ENCODE assay signal across 8 mouse cellular contexts in the genomic region with DNA sequence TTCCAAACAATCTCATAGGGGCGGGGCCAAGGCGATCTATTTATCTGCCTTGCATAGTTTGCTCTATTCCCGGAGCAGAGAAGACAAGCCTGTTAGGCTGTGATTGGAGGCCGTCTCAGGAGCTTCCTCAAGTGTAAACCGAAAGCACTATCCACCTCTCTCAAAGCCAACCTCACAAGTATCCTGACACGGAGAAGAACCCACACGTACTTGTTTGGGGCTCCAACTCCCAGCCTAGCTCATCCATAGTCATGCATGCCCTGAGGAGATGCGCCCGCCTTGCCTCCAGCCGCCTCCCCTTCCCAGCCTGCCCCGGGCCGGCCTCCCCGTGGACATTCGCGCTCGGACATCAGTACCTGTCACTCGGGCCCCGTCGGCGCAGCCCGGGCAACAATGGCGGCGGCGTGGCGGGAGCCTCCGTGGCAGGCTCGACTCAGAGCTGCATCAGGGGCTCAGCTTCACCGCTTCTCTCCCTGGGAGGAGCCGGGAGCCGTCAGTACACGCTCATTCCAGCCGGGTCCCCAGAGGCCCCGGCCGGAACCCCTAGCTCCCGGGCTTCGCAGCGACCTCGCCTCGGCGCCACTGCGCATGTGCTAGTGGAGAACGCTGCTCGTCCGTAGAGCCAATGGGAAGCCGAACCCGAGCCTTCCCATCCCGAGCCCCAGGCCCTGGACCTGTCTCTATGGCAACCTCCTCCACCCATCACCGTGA. TPM values are rescaled to one million over a fixed set of nuclear protein-coding genes. Genes with fewer than 3 reads are reported as not detected.
A peak's percentile ranks its signal among the peaks of the same experiment; 100 is the strongest.
DNase-seq lines count a peak whose midpoint lies in the region; ATAC-seq and TF ChIP-seq lines count a peak whose summit lies in the region.

A gene (minus strand): TSS at position 595 of the 711 bp plus-strand sequence.

- peak within 1 kb of the TSS; percentile 89 for H3K27ac ChIP-seq in forebrain, embryonic 12.5 days
- H3K27ac ChIP-seq in heart, postnatal 0 days (ENCODE audit: low read depth), result peak within 1 kb of the TSS; percentile 40; the same call in 1 of the 2 replicates
- no peak within 1 kb of the TSS for H3K27ac ChIP-seq in liver, embryonic 14.5 days
- peak within 1 kb of the TSS; percentile 77 for H3K27ac ChIP-seq in neural tube, embryonic 11.5 days (ENCODE audit: low read depth, low read length)
- H3K27ac ChIP-seq in stomach, embryonic 16.5 days (ENCODE audit: low read length), result peak within 1 kb of the TSS; percentile 69

- H3K9ac ChIP-seq in forebrain, embryonic 12.5 days, result peak within 1 kb of the TSS; percentile 75
- peak within 1 kb of the TSS; percentile 48; the same call in 1 of the 2 replicates for H3K9ac ChIP-seq in heart, postnatal 0 days (replicated peaks; ENCODE audit: low read depth, low read length)
- H3K9ac ChIP-seq in liver, embryonic 14.5 days (replicated peaks), result no peak within 1 kb of the TSS; the same call in 1 of the 2 replicates
- peak within 1 kb of the TSS; percentile 68 for H3K9ac ChIP-seq in neural tube, embryonic 11.5 days (ENCODE audit: low read length)
- H3K9ac ChIP-seq in stomach, embryonic 16.5 days (ENCODE audit: low read length), result peak within 1 kb of the TSS; percentile 80

- peak; percentile 89; the same call in 1 of the 2 replicates for TF ChIP-seq POLR2A in brain, embryonic 14.5 days (IDR thresholded peaks at IDR 0.05; ENCODE audit: borderline replicate concordance, extremely low read depth, insufficient read depth, insufficient read length, poor library complexity, severe bottlenecking)

- H3K4me2 ChIP-seq in forebrain, embryonic 12.5 days, result peak within 1 kb of the TSS; percentile 71
- peak within 1 kb of the TSS; percentile 77 for H3K4me2 ChIP-seq in heart, postnatal 0 days (ENCODE audit: low read depth, low read length)
- peak within 1 kb of the TSS; percentile 59 for H3K4me2 ChIP-seq in liver, embryonic 14.5 days (ENCODE audit: low read depth)
- H3K4me2 ChIP-seq in neural tube, embryonic 11.5 days (ENCODE audit: low read depth), result peak within 1 kb of the TSS; percentile 48
- H3K4me2 ChIP-seq in stomach, embryonic 16.5 days (ENCODE audit: low read depth, low read length), result peak within 1 kb of the TSS; percentile 86

- no peak for TF ChIP-seq CTCF in brain, embryonic 14.5 days (IDR thresholded peaks at IDR 0.05; ENCODE audit: borderline replicate concordance, extremely low read depth, insufficient read depth, insufficient read length)
- TF ChIP-seq CTCF in heart, postnatal 0 days (IDR thresholded peaks at IDR 0.05; ENCODE audit: low read depth), result no peak
- TF ChIP-seq CTCF in liver, embryonic 14.5 days (IDR thresholded peaks at IDR 0.05; ENCODE audit: low read depth), result no peak

- H3K4me1 ChIP-seq in forebrain, embryonic 12.5 days, result peaks cover 14% of the 10 kb centered on the region
- no peaks in the 10 kb centered on the region for H3K4me1 ChIP-seq in heart, postnatal 0 days (ENCODE audit: control insufficient read depth, insufficient read depth)
- H3K4me1 ChIP-seq in liver, embryonic 14.5 days (replicated peaks; ENCODE audit: control insufficient read depth in 2 of 2, insufficient read depth in 2 of 2, low read length in 1 of 2), result no peaks in the 10 kb centered on the region; a peak in 1 of 4 replicates
- no peaks in the 10 kb centered on the region for H3K4me1 ChIP-seq in neural tube, embryonic 11.5 days (ENCODE audit: control insufficient read depth, insufficient read depth, low read length)
- H3K4me1 ChIP-seq in stomach, embryonic 16.5 days (ENCODE audit: control insufficient read depth, insufficient read depth, low read length), result peaks cover 4% of the 10 kb centered on the region

- under 1% methylated on average over 48 of the region's 48 CpGs for WGBS in forebrain, embryonic 12.5 days
- 2% methylated on average over 48 of the region's 48 CpGs for WGBS in heart, postnatal 0 days
- 2% methylated on average over 48 of the region's 48 CpGs for WGBS in liver, embryonic 14.5 days (ENCODE audit: insufficient replicate concordance)
- 1% methylated on average over 46 of the region's 48 CpGs for WGBS in neural tube, embryonic 11.5 days
- under 1% methylated on average over 48 of the region's 48 CpGs for WGBS in stomach, embryonic 16.5 days

- peak; percentile 70 to 74 for DNase-seq in B cell, adult 2 months
- peak; percentile 97 for DNase-seq in brain, embryonic 14.5 days (ENCODE audit: low read depth)
- DNase-seq in heart, postnatal 0 days (ENCODE audit: low spot score), result peak; percentile 68
- peak; percentile 88 for DNase-seq in kidney, postnatal 36 days
- DNase-seq in liver, embryonic 14.5 days (ENCODE audit: low read depth in 3 of 3, low spot score in 3 of 3), result peak in 2 of 3 experiments; percentile 10 to 17
- DNase-seq in neural tube, embryonic 11.5 days (ENCODE audit: low spot score), result peak; percentile 95

- peak; percentile 99 for ATAC-seq in forebrain, embryonic 12.5 days (ENCODE audit: low FRiP score)
- peak; percentile 95 for ATAC-seq in heart, postnatal 0 days (ENCODE audit: insufficient read depth, low read depth)
- ATAC-seq in liver, embryonic 14.5 days (ENCODE audit: insufficient read depth), result no peak
- peak; percentile 99 for ATAC-seq in neural tube, embryonic 11.5 days (ENCODE audit: insufficient read depth, low FRiP score, low TSS enrichment)
- ATAC-seq in stomach, embryonic 16.5 days (ENCODE audit: insufficient read depth, low FRiP score), result peak; percentile 96

- peak within 1 kb of the TSS; percentile 73 for H3K4me3 ChIP-seq in forebrain, embryonic 12.5 days (replicated peaks)
- H3K4me3 ChIP-seq in heart, postnatal 0 days (ENCODE audit: low read depth, low read length), result peak within 1 kb of the TSS; percentile 63
- peak within 1 kb of the TSS; percentile 39 to 54 for H3K4me3 ChIP-seq in liver, embryonic 14.5 days (ENCODE audit: insufficient read depth in 1 of 2, low read depth in 2 of 2, low read length in 2 of 2)
- H3K4me3 ChIP-seq in neural tube, embryonic 11.5 days (ENCODE audit: low read depth, low read length), result peak within 1 kb of the TSS; percentile 49
- peak within 1 kb of the TSS; percentile 72 for H3K4me3 ChIP-seq in stomach, embryonic 16.5 days (replicated peaks; ENCODE audit: low read length)

- H3K9me3 ChIP-seq in forebrain, embryonic 12.5 days, result no peaks in the 10 kb centered on the region
- H3K9me3 ChIP-seq in heart, postnatal 0 days (replicated peaks; ENCODE audit: control insufficient read depth, low read length), result no peaks in the 10 kb centered on the region
- H3K9me3 ChIP-seq in liver, embryonic 14.5 days (ENCODE audit: control insufficient read depth, low read length), result no peaks in the 10 kb centered on the region
- no peaks in the 10 kb centered on the region for H3K9me3 ChIP-seq in neural tube, embryonic 11.5 days (ENCODE audit: control insufficient read depth, low read length)
- H3K9me3 ChIP-seq in stomach, embryonic 16.5 days (replicated peaks; ENCODE audit: control insufficient read depth, low read length), result no peaks in the 10 kb centered on the region

- H3K27me3 ChIP-seq in forebrain, embryonic 12.5 days, result no peaks in the 10 kb centered on the region
- no peaks in the 10 kb centered on the region for H3K27me3 ChIP-seq in heart, postnatal 0 days (ENCODE audit: control insufficient read depth, insufficient read depth, low read length)
- H3K27me3 ChIP-seq in liver, embryonic 14.5 days (ENCODE audit: control insufficient read depth, insufficient read depth, low read length), result peaks cover 11% of the 10 kb centered on the region
- H3K27me3 ChIP-seq in neural tube, embryonic 11.5 days (ENCODE audit: control insufficient read depth, insufficient read depth, low read length), result no peaks in the 10 kb centered on the region
- no peaks in the 10 kb centered on the region for H3K27me3 ChIP-seq in stomach, embryonic 16.5 days (ENCODE audit: control insufficient read depth, insufficient read depth, low read length)

- TF ChIP-seq EP300 in heart, postnatal 0 days (IDR thresholded peaks at IDR 0.05; ENCODE audit: low read depth), result no peak
- no peak for TF ChIP-seq EP300 in liver, embryonic 14.5 days (IDR thresholded peaks at IDR 0.05; ENCODE audit: low read depth)

- H3K36me3 ChIP-seq in forebrain, embryonic 12.5 days (replicated peaks), result peaks cover 19% of the 10 kb centered on the region
- H3K36me3 ChIP-seq in heart, postnatal 0 days (replicated peaks; ENCODE audit: control insufficient read depth, insufficient read depth, low read length), result peaks cover 12% of the 10 kb centered on the region; the same call in 1 of the 2 replicates
- no peaks in the 10 kb centered on the region for H3K36me3 ChIP-seq in liver, embryonic 14.5 days (replicated peaks; ENCODE audit: control insufficient read depth, insufficient read depth, low read depth)
- H3K36me3 ChIP-seq in neural tube, embryonic 11.5 days (ENCODE audit: control insufficient read depth, insufficient read depth, low read length), result no peaks in the 10 kb centered on the region
- H3K36me3 ChIP-seq in stomach, embryonic 16.5 days (ENCODE audit: control insufficient read depth, insufficient read depth, low read length), result no peaks in the 10 kb centered on the region

RNA-seq across cellular contexts. Expression of the gene that starts here (rescaled TPM):
- 14.4 and 16.2 TPM in 2 replicates for polyA plus RNA-seq in brain, embryonic 14.5 days (2012; rRNA removed)
- polyA plus RNA-seq in forebrain, embryonic 12.5 days (2016; fragmentation: Nextera tagmentation; extraction: Ambion mirVana), result 20.5 and 21.1 TPM in 2 replicates
- 1.9 and 3.2 TPM in 2 replicates for total RNA-seq in heart, postnatal 0 days (2014; rRNA removed; ENCODE audit: low replicate concordance)
- polyA plus RNA-seq in heart, postnatal 0 days (2015; fragmentation: Nextera tagmentation; extraction: Ambion mirVana), result 2.2 and 2.3 TPM in 2 replicates
- 0.21 and 0.26 TPM in 2 replicates for polyA plus RNA-seq in liver, embryonic 14.5 days (2012; rRNA removed)
- 0.22 and 0.42 TPM in 2 replicates for polyA plus RNA-seq in liver, embryonic 14.5 days (2014; fragmentation: Nextera tagmentation; extraction: Ambion mirVana)
- polyA plus RNA-seq in neural tube, embryonic 11.5 days (2014; fragmentation: Nextera tagmentation; extraction: Ambion mirVana), result 13.6 and 14.4 TPM in 2 replicates
- polyA plus RNA-seq in stomach, embryonic 16.5 days (2015; fragmentation: Nextera tagmentation; extraction: Ambion mirVana), result 6.3 and 7.3 TPM in 2 replicates

Comparison
In these comparisons a context has a peak if more than half of its experiments do, and no peak if none do; other contexts are left out.
1. Peak in DNase-seq, H3K4me3 ChIP-seq and H3K4me2 ChIP-seq in liver, embryonic 14.5 days; RNA of the gene not detected or under 1 TPM.
2. DNase-seq: peak in every context shown above with its lines; median percentile 97 in brain, embryonic 14.5 days; 95 in neural tube, embryonic 11.5 days; 88 in kidney, postnatal 36 days; 72 in B cell, adult 2 months; 68 in heart, postnatal 0 days; 14 in liver, embryonic 14.5 days.